Mouse (Mus musculus) lung, postnatal 0 days (tissue): ENCODE measurements at regions not wholly inside any gene's neighbourhood (a gene's known extent, or its start where the extent isn't known, plus 50 kb on each side); places are given as distances from the start of the nearest gene placed in this dataset.

Source experiments
- CTCF ChIP-seq: IDR thresholded peaks from 2 replicates; pipeline ENCODE4 v1.5.1; 2016; ENCODE audit warnings: antibody characterized with exemption, mild to moderate bottlenecking
- EP300 ChIP-seq: IDR thresholded peaks from 2 replicates; pipeline ENCODE4 v1.6.1; 2016; ENCODE audit warnings: antibody characterized with exemption, mild to moderate bottlenecking, control low read depth

- TF ChIP-seq CTCF, result no peak
- TF ChIP-seq EP300, result no peak
These were observed 125.8 kb upstream of the Intu start for GRCm38 (mm10) chr3:40405095-40405948.
